Mouse (Mus musculus): ENCODE results near the gene Ryr3.
"Not testable (repeated sequence)": the region's sequence is repeated elsewhere in the genome, so short reads cannot be mapped to it uniquely, and the experiment has no call there.

The Ryr3 gene

GRCm38 (mm10) chr2:113095184-113095583 lies 121.7 kb downstream of the Ryr3 start:
- no peak for DNase-seq (ENCODE audit: low read depth, low spot score)

GRCm38 (mm10) chr2:113094088-113094487 lies 122.8 kb downstream of the Ryr3 start:
- DNase-seq (ENCODE audit: low read depth, low spot score): no peak

GRCm38 (mm10) chr2:113092756-113093155 lies 124.1 kb downstream of the Ryr3 start:
- DNase-seq (ENCODE audit: low read depth, low spot score): no peak

GRCm38 (mm10) chr2:113091316-113091715 lies 125.6 kb downstream of the Ryr3 start:
- DNase-seq (ENCODE audit: low read depth, low spot score): not testable (repeated sequence)

GRCm38 (mm10) chr2:113076396-113076795 lies 140.5 kb downstream of the Ryr3 start:
- no peak for DNase-seq (ENCODE audit: low read depth, low spot score)

GRCm38 (mm10) chr2:113059367-113059766 lies 157.5 kb downstream of the Ryr3 start:
- DNase-seq (ENCODE audit: low read depth, low spot score): no peak

- no peak for DNase-seq (ENCODE audit: low read depth, low spot score)
Observed at GRCm38 (mm10) chr2:113058914-113059313, 158.0 kb downstream of the Ryr3 start.

GRCm38 (mm10) chr2:113058116-113058515 lies 158.8 kb downstream of the Ryr3 start:
- DNase-seq (ENCODE audit: low read depth, low spot score): no peak

GRCm38 (mm10) chr2:113055591-113055990 lies 161.3 kb downstream of the Ryr3 start:
- no peak for DNase-seq (ENCODE audit: low read depth, low spot score)

- no peak for DNase-seq (ENCODE audit: low read depth, low spot score)
Observed at GRCm38 (mm10) chr2:113049831-113050230, 167.1 kb downstream of the Ryr3 start.

- DNase-seq (ENCODE audit: low read depth, low spot score): no peak
Observed at GRCm38 (mm10) chr2:113036550-113036949, 180.3 kb downstream of the Ryr3 start.

GRCm38 (mm10) chr2:113030689-113031088 lies 186.2 kb downstream of the Ryr3 start:
- DNase-seq (ENCODE audit: low read depth, low spot score): no peak

GRCm38 (mm10) chr2:113019896-113020295 lies 197.0 kb downstream of the Ryr3 start:
- DNase-seq (ENCODE audit: low read depth, low spot score): no peak

GRCm38 (mm10) chr2:113018278-113018677 lies 198.6 kb downstream of the Ryr3 start:
- no peak for DNase-seq (ENCODE audit: low read depth, low spot score)

GRCm38 (mm10) chr2:113016236-113016635 lies 200.7 kb downstream of the Ryr3 start:
- no peak for DNase-seq (ENCODE audit: low read depth, low spot score)

- no peak for DNase-seq (ENCODE audit: low read depth, low spot score)
Observed at GRCm38 (mm10) chr2:113008961-113009740, 207.7 kb downstream of the Ryr3 start.

GRCm38 (mm10) chr2:112998498-112998897 lies 218.4 kb downstream of the Ryr3 start:
- DNase-seq (ENCODE audit: low read depth, low spot score): no peak

- peak; percentile 31 for DNase-seq (ENCODE audit: low read depth, low spot score)
Observed at GRCm38 (mm10) chr2:112982908-112983510, 233.9 kb downstream of the Ryr3 start.

- DNase-seq (ENCODE audit: low read depth, low spot score): no peak
Observed at GRCm38 (mm10) chr2:112966807-112967625, 249.9 kb downstream of the Ryr3 start.

GRCm38 (mm10) chr2:112948931-112949330 lies 268.0 kb downstream of the Ryr3 start:
- no peak for DNase-seq (ENCODE audit: low read depth, low spot score)

GRCm38 (mm10) chr2:112931776-112932175 lies 285.1 kb downstream of the Ryr3 start:
- no peak for DNase-seq (ENCODE audit: low read depth, low spot score)

GRCm38 (mm10) chr2:112913796-112914195 lies 303.1 kb downstream of the Ryr3 start:
- no peak for DNase-seq (ENCODE audit: low read depth, low spot score)
